Mouse (Mus musculus): ENCODE measurements around the gene Arpp19. TPM values are rescaled to one million over a fixed set of nuclear protein-coding genes. Genes with fewer than 3 reads are reported as not detected.

Arpp19 gene
- total and polyA plus RNA-seq, 3 experiments: 25.1 to 196 (median 160) TPM

- WGBS: 78% methylated on average over 1 of the region's 1 CpGs
- H3K27me3 ChIP-seq (ENCODE audit: control insufficient read depth, insufficient read depth, low read length): no peaks in the 10 kb centered on the region
- no peak overlapping the region for H3K9ac ChIP-seq (ENCODE audit: low read depth, low read length)
- H3K36me3 ChIP-seq (ENCODE audit: control insufficient read depth, insufficient read depth, low read length): no peaks in the 10 kb centered on the region
- H3K27ac ChIP-seq: no peak overlapping the region
- intact Hi-C loops (cut with DNase I): no loop called here
- no peak overlapping the region for H3K4me3 ChIP-seq
- DNase-seq: no peak
- no peaks in the 10 kb centered on the region for H3K79me2 ChIP-seq (replicated peaks; ENCODE audit: control insufficient read depth, insufficient read depth, low read length)
- TF ChIP-seq EP300 (IDR thresholded peaks at IDR 0.05; ENCODE audit: insufficient read depth, low read depth, low read length) (no peak), CTCF (IDR thresholded peaks at IDR 0.05) (no peak), POLR2A (IDR thresholded peaks at IDR 0.05; ENCODE audit: insufficient read depth, low read depth, low read length) (no peak)
- peaks cover 1% of the 10 kb centered on the region for H3K4me1 ChIP-seq (ENCODE audit: control insufficient read depth, insufficient read depth, low read length)
Observed at GRCm38 (mm10) chr9:75092134-75092533, 54.7 kb downstream of the Arpp19 start.

GRCm38 (mm10) chr9:75094762-75095161 is 57.3 kb downstream of the Arpp19 start:
- Histone ChIP-seq H3K27ac (no peak overlapping the region), H3K9ac (ENCODE audit: low read depth, low read length) (no peak overlapping the region), H3K79me2 (replicated peaks; ENCODE audit: control insufficient read depth, insufficient read depth, low read length) (no peaks in the 10 kb centered on the region), H3K36me3 (ENCODE audit: control insufficient read depth, insufficient read depth, low read length) (no peaks in the 10 kb centered on the region), H3K27me3 (ENCODE audit: control insufficient read depth, insufficient read depth, low read length) (no peaks in the 10 kb centered on the region), H3K4me1 (ENCODE audit: control insufficient read depth, insufficient read depth, low read length) (peaks cover 1% of the 10 kb centered on the region), H3K4me3 (no peak overlapping the region)
- DNase-seq: no peak
- WGBS: 66% methylated on average over 3 of the region's 3 CpGs
- TF ChIP-seq POLR2A (IDR thresholded peaks at IDR 0.05; ENCODE audit: insufficient read depth, low read depth, low read length) (no peak), EP300 (IDR thresholded peaks at IDR 0.05; ENCODE audit: insufficient read depth, low read depth, low read length) (no peak), CTCF (IDR thresholded peaks at IDR 0.05) (no peak)
- intact Hi-C loops (cut with DNase I): no loop called here

GRCm38 (mm10) chr9:75098937-75099336 is 61.5 kb downstream of the Arpp19 start:
- 96% methylated on average over 9 of the region's 9 CpGs for WGBS
- TF ChIP-seq POLR2A (IDR thresholded peaks at IDR 0.05; ENCODE audit: insufficient read depth, low read depth, low read length) (no peak), EP300 (IDR thresholded peaks at IDR 0.05; ENCODE audit: insufficient read depth, low read depth, low read length) (no peak), CTCF (IDR thresholded peaks at IDR 0.05) (no peak)
- no peaks in the 10 kb centered on the region for H3K79me2 ChIP-seq (replicated peaks; ENCODE audit: control insufficient read depth, insufficient read depth, low read length)
- H3K36me3 ChIP-seq (ENCODE audit: control insufficient read depth, insufficient read depth, low read length): no peaks in the 10 kb centered on the region
- intact Hi-C loops (cut with DNase I): no loop called here
- no peak overlapping the region for H3K9ac ChIP-seq (ENCODE audit: low read depth, low read length)
- H3K27me3 ChIP-seq (ENCODE audit: control insufficient read depth, insufficient read depth, low read length): no peaks in the 10 kb centered on the region
- no peak overlapping the region for H3K4me3 ChIP-seq
- no peak for DNase-seq
- H3K4me1 ChIP-seq (ENCODE audit: control insufficient read depth, insufficient read depth, low read length): no peaks in the 10 kb centered on the region; the same call in 1 of the 2 replicates
- H3K27ac ChIP-seq: no peak overlapping the region

- intact Hi-C loops (cut with DNase I): no loop called here
- no peak for DNase-seq
- Histone ChIP-seq H3K9ac (ENCODE audit: low read depth, low read length) (no peak overlapping the region), H3K4me1 (ENCODE audit: control insufficient read depth, insufficient read depth, low read length) (no peaks in the 10 kb centered on the region; the same call in 1 of the 2 replicates), H3K27me3 (ENCODE audit: control insufficient read depth, insufficient read depth, low read length) (no peaks in the 10 kb centered on the region), H3K36me3 (ENCODE audit: control insufficient read depth, insufficient read depth, low read length) (no peaks in the 10 kb centered on the region), H3K27ac (no peak overlapping the region), H3K4me3 (no peak overlapping the region), H3K79me2 (replicated peaks; ENCODE audit: control insufficient read depth, insufficient read depth, low read length) (no peaks in the 10 kb centered on the region)
- WGBS: 95% methylated on average over 8 of the region's 8 CpGs
- no peak for TF ChIP-seq POLR2A (IDR thresholded peaks at IDR 0.05; ENCODE audit: insufficient read depth, low read depth, low read length)
- no peak for TF ChIP-seq EP300 (IDR thresholded peaks at IDR 0.05; ENCODE audit: insufficient read depth, low read depth, low read length)
- no peak for TF ChIP-seq CTCF (IDR thresholded peaks at IDR 0.05)
Observed at GRCm38 (mm10) chr9:75100157-75100781, 62.9 kb downstream of the Arpp19 start.

GRCm38 (mm10) chr9:75102131-75102530 is 64.7 kb downstream of the Arpp19 start:
- H3K4me1 ChIP-seq (ENCODE audit: control insufficient read depth, insufficient read depth, low read length): no peaks in the 10 kb centered on the region; the same call in 1 of the 2 replicates
- DNase-seq: no peak
- no peaks in the 10 kb centered on the region for H3K79me2 ChIP-seq (replicated peaks; ENCODE audit: control insufficient read depth, insufficient read depth, low read length)
- intact Hi-C loops (cut with DNase I): no loop called here
- H3K4me3 ChIP-seq: no peak overlapping the region
- no peaks in the 10 kb centered on the region for H3K36me3 ChIP-seq (ENCODE audit: control insufficient read depth, insufficient read depth, low read length)
- no peaks in the 10 kb centered on the region for H3K27me3 ChIP-seq (ENCODE audit: control insufficient read depth, insufficient read depth, low read length)
- H3K9ac ChIP-seq (ENCODE audit: low read depth, low read length): no peak overlapping the region
- no peak for TF ChIP-seq CTCF (IDR thresholded peaks at IDR 0.05)
- no peak for TF ChIP-seq POLR2A (IDR thresholded peaks at IDR 0.05; ENCODE audit: insufficient read depth, low read depth, low read length)
- no peak for TF ChIP-seq EP300 (IDR thresholded peaks at IDR 0.05; ENCODE audit: insufficient read depth, low read depth, low read length)
- no peak overlapping the region for H3K27ac ChIP-seq

Other genes starting within 250 kb of the Arpp19 start
- gene Onecut1, start 175.7 kb upstream of the Arpp19 start, total RNA-seq (2021): not detected
- not detected in 2 replicates for gene Onecut1, start 175.7 kb upstream of the Arpp19 start, polyA plus RNA-seq (2012; rRNA removed)
- gene Fam214a, start 84.7 kb upstream of the Arpp19 start, total RNA-seq (2021): 10 to 100 TPM; 20.6 to 30.2 TPM
- gene Fam214a, start 84.7 kb upstream of the Arpp19 start, polyA plus RNA-seq (2012; rRNA removed): 10.7 and 16.5 TPM in 2 replicates
- 10 to 100 TPM in 1 of 2 experiments, 1 to 10 TPM in 1; 9.4 to 11.9 TPM for gene Myo5a, start 33.4 kb downstream of the Arpp19 start, total RNA-seq (2021)
- gene Myo5a, start 33.4 kb downstream of the Arpp19 start, polyA plus RNA-seq (2012; rRNA removed): 2.5 and 5.5 TPM in 2 replicates
- gene Myo5c, start 194.4 kb downstream of the Arpp19 start, total RNA-seq (2021): 1 to 10 TPM; 5.0 to 5.9 TPM
- 5.1 and 9.3 TPM in 2 replicates for gene Myo5c, start 194.4 kb downstream of the Arpp19 start, polyA plus RNA-seq (2012; rRNA removed)

All from heart, adult 2 months (tissue).